In the genomic region with DNA sequence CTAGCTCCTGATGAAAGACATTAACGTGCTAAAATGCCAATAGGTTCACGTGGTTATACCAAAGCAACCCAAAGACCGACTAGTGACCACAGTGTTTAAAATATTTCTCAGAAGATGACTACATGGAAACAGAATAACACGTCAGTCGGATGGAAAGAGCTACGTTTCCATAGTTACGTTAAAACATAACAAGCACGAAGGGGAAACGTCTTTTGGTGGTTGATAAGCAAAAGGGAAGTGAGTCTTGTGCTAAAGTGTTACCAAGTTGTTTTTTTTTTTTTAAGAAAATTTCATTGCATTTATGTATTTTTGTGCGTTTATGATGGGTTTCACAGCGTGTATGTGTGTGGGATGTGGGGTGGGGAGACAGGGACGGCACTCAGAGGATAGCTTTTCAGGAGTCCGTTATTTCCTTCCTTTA, we compare ENCODE assay signal across 9 mouse cellular contexts. TPM values are rescaled to one million over a fixed set of nuclear protein-coding genes. Genes with fewer than 3 reads are reported as not detected.
DNase-seq lines count a peak whose midpoint lies in the region; ATAC-seq and TF ChIP-seq lines count a peak whose summit lies in the region.
"Had no signal": no experiment of that assay in that cellular context is flagged by ENCODE, and none has a peak within 500 bp of the region (broad histone marks: within the 10 kb centered on the region; RNA-seq: fewer than 3 reads in every experiment).

No protein-coding gene starts in this region.

- no peak for TF ChIP-seq CTCF in left cerebral cortex, adult 2 months (IDR thresholded peaks at IDR 0.05)
- TF ChIP-seq CTCF in stomach, postnatal 0 days (IDR thresholded peaks at IDR 0.05; ENCODE audit: low read depth) = no peak

- H3K4me3 ChIP-seq in left cerebral cortex, adult 2 months = no peak overlapping the region; the same call in 1 of the 2 replicates
- H3K4me3 ChIP-seq in stomach, postnatal 0 days (ENCODE audit: low read depth, low read length) = no peak overlapping the region
- no peak overlapping the region for H3K4me3 ChIP-seq in kidney, embryonic 16.5 days (ENCODE audit: low read length)
- H3K4me3 ChIP-seq: embryonic facial prominence, embryonic 15.5 days had no signal

- no peaks in the 10 kb centered on the region for H3K9me3 ChIP-seq in stomach, postnatal 0 days (ENCODE audit: control insufficient read depth, low read length)
- no peaks in the 10 kb centered on the region for H3K9me3 ChIP-seq in kidney, embryonic 16.5 days (ENCODE audit: low read length)
- H3K9me3 ChIP-seq: embryonic facial prominence, embryonic 15.5 days had no signal

- no peaks in the 10 kb centered on the region for H3K36me3 ChIP-seq in stomach, postnatal 0 days (ENCODE audit: control insufficient read depth, insufficient read depth, low read length)
- H3K36me3 ChIP-seq in kidney, embryonic 16.5 days (ENCODE audit: insufficient read depth, low read length) = no peaks in the 10 kb centered on the region
- H3K36me3 ChIP-seq: embryonic facial prominence, embryonic 15.5 days had no signal

- intact Hi-C loops in left cerebral cortex, adult 2 months (cut with DNase I) = loop anchor here (2.0 kb wide), 1 partner anchor 21 kb away; the partner anchor contains the start of gene Dennd4a

- ATAC-seq in erythroblast, adult 5-6 weeks (replicated peaks; ENCODE audit: low FRiP score, poor library complexity, severe bottlenecking) = peak; percentile 59
- ATAC-seq in megakaryocyte-erythroid progenitor cell, adult 5-6 weeks (replicated peaks; ENCODE audit: low FRiP score, low TSS enrichment, poor library complexity, severe bottlenecking) = peak; percentile 61
- no peak for ATAC-seq in stomach, postnatal 0 days (ENCODE audit: low FRiP score, low TSS enrichment)
- no peak for ATAC-seq in kidney, embryonic 16.5 days (ENCODE audit: low FRiP score, low TSS enrichment)

- no peaks in the 10 kb centered on the region for H3K27me3 ChIP-seq in stomach, postnatal 0 days (ENCODE audit: control insufficient read depth, insufficient read depth, low read length)
- H3K27me3 ChIP-seq in kidney, embryonic 16.5 days (ENCODE audit: insufficient read depth, low read length) = no peaks in the 10 kb centered on the region
- H3K27me3 ChIP-seq: embryonic facial prominence, embryonic 15.5 days had no signal

- no peak overlapping the region for H3K9ac ChIP-seq in stomach, postnatal 0 days (ENCODE audit: low read length)
- no peak overlapping the region for H3K9ac ChIP-seq in kidney, embryonic 16.5 days (replicated peaks; ENCODE audit: low read length)
- H3K9ac ChIP-seq: embryonic facial prominence, embryonic 15.5 days had no signal

- WGBS in stomach, postnatal 0 days = 62% methylated on average over 13 of the region's 13 CpGs
- WGBS in kidney, embryonic 16.5 days = 73% methylated on average over 13 of the region's 13 CpGs

- no peak for TF ChIP-seq EP300 in stomach, postnatal 0 days (optimal IDR thresholded peaks at IDR 0.05)

- H3K4me2 ChIP-seq in stomach, postnatal 0 days (replicated peaks; ENCODE audit: low read depth) = no peak overlapping the region
- H3K4me2 ChIP-seq in kidney, embryonic 16.5 days (replicated peaks; ENCODE audit: low read depth, low read length) = no peak overlapping the region
- H3K4me2 ChIP-seq: embryonic facial prominence, embryonic 15.5 days had no signal

- no peaks in the 10 kb centered on the region for H3K4me1 ChIP-seq in stomach, postnatal 0 days (replicated peaks; ENCODE audit: control insufficient read depth, insufficient read depth)
- H3K4me1 ChIP-seq in kidney, embryonic 16.5 days (ENCODE audit: insufficient read depth, low read length) = no peaks in the 10 kb centered on the region

- no peak for DNase-seq in left cerebral cortex, adult 2 months (ENCODE audit: extremely low spot score in 1 of 2, low spot score in 2 of 2)
- DNase-seq in left cerebral cortex, adult 9 months (ENCODE audit: low spot score in 2 of 2) = no peak
- DNase-seq in CD8-positive naive resting alpha-beta T cell, adult 2 months (ENCODE audit: low read depth in 2 of 2, low spot score in 2 of 2) = peak; percentile 48 to 59
- DNase-seq in stomach, postnatal 0 days (ENCODE audit: low spot score) = no peak
- no peak for DNase-seq in cerebellum, postnatal 25 days

- 0 out of 2 replicates have a peak overlapping the region, but pooled peaks have one; percentile 4 for H3K27ac ChIP-seq in left cerebral cortex, adult 2 months
- H3K27ac ChIP-seq in stomach, postnatal 0 days (replicated peaks) = no peak overlapping the region
- no peak overlapping the region for H3K27ac ChIP-seq in kidney, embryonic 16.5 days (ENCODE audit: low read length)
- H3K27ac ChIP-seq: embryonic facial prominence, embryonic 15.5 days had no signal

RNA-seq across cellular contexts. Expression of gene Dennd4a, which starts 21.8 kb away (rescaled TPM):
- 10 to 100 TPM; 58.8 to 63.3 TPM for total RNA-seq in left cerebral cortex, adult 2 months (2021)
- total RNA-seq in erythroblast, adult 5-6 weeks (2015; ENCODE audit: low replicate concordance) = 2,131 and 2,183 TPM in 2 replicates
- 2,463 and 2,483 TPM in 2 replicates for total RNA-seq in erythroblast, adult 5-6 weeks (2017; ENCODE audit: low replicate concordance)
- 56.7 and 85.2 TPM in 2 replicates for total RNA-seq in megakaryocyte-erythroid progenitor cell, adult 5-6 weeks (2014; fragmentation: Nextera tagmentation)
- total RNA-seq in megakaryocyte-erythroid progenitor cell, adult 5-6 weeks (2017) = 46.2 and 50.6 TPM in 2 replicates
- 2.9 and 4.0 TPM in 2 replicates for polyA plus RNA-seq in stomach, postnatal 0 days (2015; fragmentation: Nextera tagmentation; extraction: Ambion mirVana)
- 5.0 and 5.2 TPM in 2 replicates for polyA plus RNA-seq in kidney, embryonic 16.5 days (2015; fragmentation: Nextera tagmentation; extraction: Ambion mirVana)

RNA-seq across cellular contexts. Expression of gene Rab11a, which starts 51.8 kb away (rescaled TPM):
- 100 to 1,000 TPM; 232 to 250 TPM for total RNA-seq in left cerebral cortex, adult 2 months (2021)
- 49.9 and 65.9 TPM in 2 replicates for total RNA-seq in erythroblast, adult 5-6 weeks (2015; ENCODE audit: low replicate concordance)
- total RNA-seq in erythroblast, adult 5-6 weeks (2017; ENCODE audit: low replicate concordance) = 63.1 and 76.4 TPM in 2 replicates
- 64.7 and 115 TPM in 2 replicates for total RNA-seq in megakaryocyte-erythroid progenitor cell, adult 5-6 weeks (2014; fragmentation: Nextera tagmentation)
- 82.7 and 113 TPM in 2 replicates for total RNA-seq in megakaryocyte-erythroid progenitor cell, adult 5-6 weeks (2017)
- polyA plus RNA-seq in stomach, postnatal 0 days (2015; fragmentation: Nextera tagmentation; extraction: Ambion mirVana) = 1,191 and 1,262 TPM in 2 replicates
- polyA plus RNA-seq in kidney, embryonic 16.5 days (2015; fragmentation: Nextera tagmentation; extraction: Ambion mirVana) = 632 and 680 TPM in 2 replicates

Comparison
In these comparisons a context has a peak if more than half of its experiments do, and no peak if none do; other contexts are left out.
1. DNase-seq: peak in CD8-positive naive resting alpha-beta T cell, adult 2 months (2 of 2); none in left cerebral cortex, adult 2 months (0 of 2), left cerebral cortex, adult 9 months (0 of 2), stomach, postnatal 0 days (single experiment) and cerebellum, postnatal 25 days (0 of 2).
2. ATAC-seq: peak in erythroblast, adult 5-6 weeks (single experiment) and megakaryocyte-erythroid progenitor cell, adult 5-6 weeks (single experiment); none in stomach, postnatal 0 days (single experiment) and kidney, embryonic 16.5 days (single experiment).
3. RNA of gene Dennd4a, which starts 21.8 kb away (total RNA-seq): 2,131 to 2,483 TPM in erythroblast, adult 5-6 weeks; 58.8 to 63.3 TPM in left cerebral cortex, adult 2 months and 46.2 to 85.2 TPM in megakaryocyte-erythroid progenitor cell, adult 5-6 weeks; every median in the first group is over 10 times any median in the second.